Mouse (Mus musculus): Measurements from ENCODE around the gene Mrps34.
A peak's percentile ranks its signal among the peaks of the same experiment; 100 is the strongest.
"Not testable (repeated sequence)": the region's sequence is repeated elsewhere in the genome, so short reads cannot be mapped to it uniquely, and the experiment has no call there.

Gene Mrps34

DNA sequence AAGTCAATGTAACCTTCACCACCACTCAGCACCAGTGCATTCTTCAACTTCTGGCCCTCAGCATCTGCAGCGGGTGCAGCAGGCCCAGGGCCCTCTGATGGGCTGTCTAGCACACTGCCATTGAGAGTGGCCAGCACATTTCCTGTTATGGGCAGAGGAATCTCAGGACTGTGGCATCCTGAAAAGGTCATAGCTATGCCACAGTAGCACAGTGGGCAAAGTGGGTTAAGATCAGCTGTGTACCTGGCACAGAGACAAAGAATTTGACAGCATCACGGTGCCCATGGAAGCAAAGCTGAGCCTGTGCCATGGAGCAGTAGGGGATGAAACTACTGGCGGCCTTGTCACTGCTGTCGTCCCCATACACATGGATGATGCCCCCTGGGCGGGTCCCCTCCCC lies 4.2 kb downstream of the Mrps34 start:
- DNase-seq (ENCODE audit: low spot score): no peak

GRCm38 (mm10) chr17:24900014-24900413 lies 5.1 kb downstream of the Mrps34 start:
- DNase-seq (ENCODE audit: low spot score): no peak

DNA sequence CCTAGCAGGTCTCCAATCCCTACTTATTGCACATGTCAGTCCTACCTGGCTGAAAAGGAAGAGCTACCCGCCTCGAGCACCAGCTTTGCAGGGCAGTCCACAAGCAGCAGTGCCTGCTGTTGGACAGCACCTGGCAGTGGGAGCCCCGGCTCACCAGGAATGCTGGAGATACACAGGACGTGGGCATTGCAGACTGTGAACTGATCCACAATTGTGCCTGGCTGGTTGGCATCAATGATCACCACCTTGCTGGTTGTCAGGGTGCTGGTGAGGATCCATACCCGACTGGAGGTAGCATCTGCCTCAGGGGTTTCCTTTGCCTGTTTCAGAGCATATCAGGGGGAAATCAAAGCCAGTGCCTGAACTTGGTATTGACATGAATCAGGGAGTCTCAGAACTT lies 7.2 kb downstream of the Mrps34 start:
- no peak for DNase-seq (ENCODE audit: low spot score)

DNA sequence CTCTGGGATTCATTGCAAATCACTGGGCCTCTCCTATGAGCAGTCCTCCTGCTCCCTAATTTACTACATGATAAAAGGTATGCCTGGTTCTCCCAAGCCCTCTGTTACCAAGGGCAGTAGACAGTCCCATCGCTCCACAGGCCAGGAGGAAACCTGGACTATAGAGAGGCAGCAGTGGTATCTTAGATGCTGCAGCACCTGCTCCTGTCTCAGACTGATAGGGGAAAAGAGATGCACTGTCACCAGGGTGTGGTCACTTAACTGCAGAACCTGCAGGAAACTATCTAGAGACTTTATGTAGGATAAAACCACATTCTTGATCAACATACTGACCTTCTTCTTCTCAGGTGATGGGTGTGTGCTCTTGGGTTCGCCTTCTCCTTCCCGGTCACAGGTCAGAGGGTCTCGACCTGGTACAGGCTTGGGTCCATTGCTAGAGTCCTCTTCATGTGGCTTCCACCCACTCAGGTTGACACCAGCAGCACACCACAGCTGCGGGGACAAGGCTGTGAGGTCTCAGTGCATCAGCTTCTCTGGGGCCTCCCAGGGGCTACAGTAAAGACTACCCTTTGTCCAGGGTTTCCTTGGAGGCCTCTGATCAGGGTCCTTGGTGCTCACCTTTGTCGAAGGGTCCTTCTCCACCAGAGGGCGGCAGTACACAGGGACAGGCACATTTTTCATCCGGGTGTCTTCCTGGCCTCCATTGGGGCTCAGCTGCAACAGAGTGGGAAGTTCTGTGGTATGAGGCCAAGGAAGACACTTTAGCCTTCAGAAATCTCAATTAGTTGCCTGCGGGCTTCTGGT lies 8.0 kb downstream of the Mrps34 start:
- no peak for DNase-seq (ENCODE audit: low spot score)

DNA sequence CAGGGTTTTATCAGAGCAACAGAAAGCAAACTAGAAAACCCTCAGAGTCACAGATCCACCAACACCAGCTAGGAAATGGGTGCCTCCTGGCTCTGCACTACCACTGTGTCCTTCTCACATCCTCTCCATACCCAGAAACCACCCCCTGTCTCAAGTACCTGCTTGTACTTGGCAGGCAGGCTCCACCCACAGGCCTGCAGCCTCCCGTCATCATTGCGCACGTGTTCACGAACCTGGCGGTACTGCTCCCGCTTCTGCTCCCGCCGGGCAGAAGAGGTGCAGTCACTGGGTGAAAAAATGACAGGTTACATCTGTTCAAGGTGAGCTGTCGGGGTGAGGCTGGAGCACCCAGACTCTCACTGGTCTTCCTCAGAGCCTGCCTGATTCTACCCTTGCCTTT lies 8.9 kb downstream of the Mrps34 start:
- DNase-seq (ENCODE audit: low spot score): no peak

- DNase-seq (ENCODE audit: low spot score): no peak
These were observed 12.7 kb downstream of the Mrps34 start for GRCm38 (mm10) chr17:24907591-24907990.

DNA sequence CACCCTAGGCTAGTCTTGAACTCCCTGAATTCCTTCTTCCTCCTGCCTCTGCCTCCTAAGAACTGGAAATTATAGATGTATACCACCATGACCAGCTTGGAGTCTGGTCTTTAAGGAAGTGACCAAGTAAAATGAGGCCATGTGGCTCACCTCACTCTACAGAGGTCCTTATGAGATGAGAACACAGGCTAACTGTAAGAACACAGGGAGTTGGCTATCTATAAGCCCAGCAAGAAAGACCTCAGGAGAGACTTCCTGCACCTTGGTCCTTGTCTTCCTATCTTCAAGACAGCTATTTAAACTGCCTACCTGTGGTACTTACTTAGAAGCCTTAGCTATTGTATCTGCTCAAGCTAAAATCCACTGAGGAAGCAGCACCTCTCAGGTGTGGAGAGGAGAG lies 19.1 kb downstream of the Mrps34 start:
- DNase-seq (ENCODE audit: low spot score): no peak

- no peak for DNase-seq (ENCODE audit: low spot score)
These were observed 28.3 kb downstream of the Mrps34 start for GRCm38 (mm10) chr17:24923246-24923645.

- DNase-seq (ENCODE audit: low spot score): no peak
These were observed 34.6 kb downstream of the Mrps34 start for GRCm38 (mm10) chr17:24929506-24929905.

DNA sequence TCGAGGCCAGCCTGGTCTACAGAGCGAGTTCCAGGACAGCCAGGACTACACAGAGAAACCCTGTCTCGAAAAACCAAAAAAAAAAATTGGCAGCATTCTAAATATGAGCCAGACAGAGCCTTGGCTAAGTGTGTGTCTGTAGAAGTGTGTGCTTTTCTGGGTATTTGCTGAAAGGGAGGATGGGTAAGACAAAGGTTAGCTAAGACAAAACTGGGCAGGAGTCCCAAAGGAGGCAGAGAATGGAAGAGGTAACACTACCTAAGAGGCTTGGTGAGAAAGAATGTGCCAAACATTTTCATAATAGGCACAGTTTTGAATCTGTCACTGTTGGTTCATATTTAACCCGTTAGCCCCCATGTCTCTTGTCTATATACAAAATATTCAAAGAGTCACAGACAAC lies 37.5 kb downstream of the Mrps34 start:
- no peak for DNase-seq (ENCODE audit: low spot score)

DNA sequence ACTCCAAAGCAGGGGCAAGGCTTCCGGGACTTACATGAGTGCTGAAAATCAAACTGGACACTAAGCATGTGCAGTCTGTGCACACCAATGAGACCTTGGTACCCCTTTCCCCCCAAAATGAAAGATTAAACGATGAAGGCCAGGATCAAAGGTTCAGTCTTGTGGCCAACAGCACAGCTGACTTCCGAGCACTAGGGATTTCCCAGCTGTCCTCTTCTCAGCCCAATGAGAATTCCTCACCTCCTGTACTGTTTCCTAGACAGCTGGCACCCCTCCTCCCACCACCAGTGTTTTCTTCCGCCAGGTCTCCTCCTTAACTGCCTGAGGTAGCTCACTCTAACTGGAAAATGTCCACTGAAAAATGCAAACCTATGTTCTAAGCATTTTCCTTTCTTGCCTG lies 38.2 kb downstream of the Mrps34 start:
- DNase-seq (ENCODE audit: low spot score): no peak

DNA sequence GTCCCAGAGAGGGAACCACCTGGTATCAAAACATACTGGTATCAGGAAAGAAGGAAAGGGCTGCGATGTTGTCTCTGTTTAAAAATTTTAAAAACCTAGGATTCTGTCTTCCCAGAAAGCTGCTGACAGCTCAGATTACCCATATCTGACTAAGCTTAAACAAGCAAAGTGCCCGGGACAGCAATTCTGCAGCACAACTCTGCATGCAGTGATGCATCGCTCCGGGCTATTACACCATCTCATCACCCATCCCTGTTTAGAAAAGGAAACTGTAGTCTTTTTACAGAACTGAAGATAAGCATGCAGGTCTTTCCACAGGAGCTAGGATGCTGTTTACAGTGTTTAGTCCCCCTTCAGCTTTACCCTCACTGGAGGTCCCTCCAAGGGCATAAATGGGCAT lies 40.0 kb downstream of the Mrps34 start:
- no peak for DNase-seq (ENCODE audit: low spot score)

GRCm38 (mm10) chr17:24935666-24936065 lies 40.8 kb downstream of the Mrps34 start:
- DNase-seq (ENCODE audit: low spot score): no peak

DNA sequence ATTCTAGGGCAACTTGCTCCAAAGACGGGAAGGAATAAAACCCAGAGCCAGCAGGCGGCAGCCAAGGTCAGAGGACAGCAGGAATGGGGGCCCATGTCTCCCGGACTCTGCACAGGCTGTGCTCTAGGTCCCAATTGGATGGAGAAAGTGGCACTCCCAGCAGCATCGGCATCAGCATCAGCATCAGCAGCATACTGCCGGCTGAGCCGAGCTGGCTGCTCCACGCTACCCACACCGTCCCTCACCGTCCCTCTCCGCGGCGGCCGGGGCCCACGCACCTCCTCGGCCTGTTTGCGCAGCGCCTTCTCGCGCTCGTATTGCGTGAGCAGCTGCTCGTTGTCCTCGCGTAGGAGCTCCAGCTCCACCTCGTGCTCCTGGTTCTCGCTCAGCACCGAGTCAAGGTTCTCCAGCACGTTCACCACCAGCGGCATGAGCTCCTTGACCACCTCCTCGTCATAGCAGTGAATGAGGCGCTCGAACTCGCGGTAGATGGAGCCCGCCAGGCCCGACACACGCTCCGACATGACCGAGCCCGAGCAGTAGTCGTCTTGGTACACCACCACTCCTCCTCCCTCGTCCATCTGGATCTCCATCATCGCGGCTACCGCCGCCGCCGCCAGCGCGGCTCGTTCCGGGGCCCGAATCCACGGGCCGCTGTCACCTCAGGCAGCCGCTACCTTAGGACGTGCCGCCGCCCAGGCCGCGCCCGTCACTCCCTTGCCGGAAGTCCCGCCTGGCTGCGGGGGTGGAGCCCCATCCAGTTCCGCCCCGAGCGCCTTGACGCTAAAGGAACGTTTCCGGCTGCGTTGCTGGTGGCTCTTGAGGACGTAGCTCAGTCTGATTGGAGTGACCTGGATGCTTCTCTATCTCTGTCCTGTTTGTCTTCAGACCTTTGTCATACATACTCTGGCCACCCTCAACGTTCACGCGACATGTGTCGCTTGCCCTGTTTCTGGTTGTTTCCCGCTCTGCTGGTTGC lies 41.6 kb downstream of the Mrps34 start, which contains the start of gene Mapk8ip3:
Mapk8ip3 (minus strand) TSS at position 719 of the 979 bp plus-strand sequence.
- peak; percentile 93 for DNase-seq (ENCODE audit: low spot score)

GRCm38 (mm10) chr17:24937266-24937665 lies 42.4 kb downstream of the Mrps34 start:
- no peak for DNase-seq (ENCODE audit: low spot score)

DNA sequence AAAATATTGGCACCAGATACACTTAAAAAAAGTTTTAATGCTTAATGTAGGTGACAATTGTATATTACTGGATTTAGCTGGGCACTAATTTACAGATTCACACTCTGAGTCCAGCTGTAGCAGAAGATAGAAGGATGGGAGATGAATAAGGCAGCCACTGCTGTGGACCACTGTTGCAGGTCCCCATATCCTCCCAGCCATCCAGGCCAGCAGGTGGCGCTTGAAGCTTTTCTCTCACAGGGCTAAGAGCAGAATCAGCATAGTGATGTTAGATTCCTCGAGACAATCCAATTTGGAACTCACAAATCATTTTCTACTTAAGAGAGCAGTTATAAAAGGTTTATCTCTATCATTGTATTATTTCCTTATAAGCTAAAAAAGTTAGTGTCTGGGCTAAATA lies 47.5 kb downstream of the Mrps34 start:
- DNase-seq (ENCODE audit: low spot score): not testable (repeated sequence)

GRCm38 (mm10) chr17:24943036-24943435 lies 48.1 kb downstream of the Mrps34 start:
- no peak for DNase-seq (ENCODE audit: low spot score)

- not testable (repeated sequence) for DNase-seq (ENCODE audit: low spot score)
These were observed 48.7 kb downstream of the Mrps34 start for GRCm38 (mm10) chr17:24943589-24943988.

All from yolk sac, embryonic 10.5 days (tissue).